Mouse (Mus musculus) c-Kit-positive CD71-positive TER-119-negative erythroid progenitor cells, embryonic 14.5 days (primary cell): ENCODE results near the gene Grin2b.
"Not testable (repeated sequence)": the region's sequence is repeated elsewhere in the genome, so short reads cannot be mapped to it uniquely, and the experiment has no call there.

ENCODE experiments used
- DNase-seq: peaks from one replicate; pipeline ENCODE4 v3.0.0-alpha.2; 2013; ENCODE audit warnings: low read depth

Grin2b gene

DNA sequence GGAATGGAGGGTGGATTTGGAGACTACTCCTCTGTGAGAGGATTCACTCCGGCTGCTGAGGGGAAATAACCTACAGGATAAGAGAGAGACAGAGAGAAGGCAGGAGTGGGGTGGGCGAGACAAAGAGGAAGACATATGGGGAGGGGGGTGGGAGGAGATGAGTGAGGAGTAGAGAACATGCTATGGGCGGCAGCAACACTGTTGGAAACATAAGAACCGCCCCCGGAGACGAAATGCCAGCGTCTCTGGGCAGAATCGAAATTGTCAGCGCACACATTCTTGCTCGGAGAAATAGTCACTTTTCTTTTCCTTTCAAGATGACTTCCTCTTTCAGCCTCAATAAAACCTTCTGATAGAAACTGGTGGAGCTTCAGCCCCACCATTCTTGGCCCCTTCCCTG, 274.1 kb downstream of the Grin2b start:
- DNase-seq: no peak

DNA sequence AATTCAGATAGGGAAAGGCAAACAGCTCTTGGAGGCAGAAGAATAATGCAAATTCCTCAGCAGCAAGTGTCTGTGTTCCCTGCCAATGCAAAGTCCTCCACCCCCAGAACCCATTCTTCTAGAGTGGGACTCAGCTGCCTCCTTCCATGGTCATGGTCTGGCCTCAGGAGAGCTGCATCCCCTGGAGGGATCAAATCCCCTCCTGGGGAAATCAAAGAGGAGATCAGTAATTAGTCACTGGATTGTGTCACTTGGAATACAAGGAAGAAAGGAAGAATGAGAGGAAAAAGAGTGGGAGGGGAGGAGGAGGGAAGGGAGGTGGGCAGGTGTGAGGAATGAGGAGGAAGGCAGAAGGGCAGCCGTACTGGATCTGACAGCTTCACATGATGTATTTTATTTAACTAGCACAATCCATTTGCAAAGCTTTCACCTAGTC, 278.5 kb downstream of the Grin2b start:
- DNase-seq: no peak

DNA sequence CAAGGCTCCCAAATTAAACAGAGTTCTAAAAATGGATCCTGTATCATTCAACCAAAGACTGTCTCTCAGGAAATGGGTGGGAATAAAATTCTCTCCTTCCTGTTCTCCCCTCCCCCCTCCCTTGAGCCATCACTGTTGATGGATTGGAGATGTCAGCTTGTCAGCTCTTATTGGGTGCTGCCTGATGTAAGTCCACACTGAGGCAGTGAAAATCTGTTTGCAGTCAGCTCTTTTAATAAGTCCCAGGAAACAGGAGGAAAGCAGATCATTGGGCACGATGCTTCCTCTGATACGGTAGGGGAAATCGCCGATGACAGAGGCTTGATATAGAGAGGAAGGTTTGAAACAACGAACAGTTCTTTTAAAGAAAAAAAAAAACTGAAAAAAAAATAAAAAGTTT, 290.7 kb downstream of the Grin2b start:
- no peak for DNase-seq

- no peak for DNase-seq
Observed at GRCm38 (mm10) chr6:135876163-135876726, 297.1 kb downstream of the Grin2b start.

DNA sequence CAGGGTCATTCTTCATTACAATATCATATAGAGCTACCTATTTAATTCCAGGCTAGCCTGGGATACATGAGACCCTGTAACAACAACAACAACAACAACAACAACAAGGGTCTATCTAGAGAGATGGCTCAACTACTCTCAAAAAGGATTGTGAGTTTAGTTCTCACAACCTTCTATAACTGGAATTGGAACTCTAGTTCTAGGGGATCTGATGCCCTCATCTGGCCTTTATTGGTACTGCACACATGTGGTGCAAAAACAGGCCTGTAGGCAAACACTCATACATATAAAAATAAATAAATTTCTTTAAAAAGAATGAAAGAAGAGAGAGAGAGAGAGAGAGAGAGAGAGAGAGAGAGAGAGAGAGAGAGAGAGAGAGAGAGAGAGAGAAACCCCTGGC, 298.7 kb downstream of the Grin2b start:
- DNase-seq: no peak

DNA sequence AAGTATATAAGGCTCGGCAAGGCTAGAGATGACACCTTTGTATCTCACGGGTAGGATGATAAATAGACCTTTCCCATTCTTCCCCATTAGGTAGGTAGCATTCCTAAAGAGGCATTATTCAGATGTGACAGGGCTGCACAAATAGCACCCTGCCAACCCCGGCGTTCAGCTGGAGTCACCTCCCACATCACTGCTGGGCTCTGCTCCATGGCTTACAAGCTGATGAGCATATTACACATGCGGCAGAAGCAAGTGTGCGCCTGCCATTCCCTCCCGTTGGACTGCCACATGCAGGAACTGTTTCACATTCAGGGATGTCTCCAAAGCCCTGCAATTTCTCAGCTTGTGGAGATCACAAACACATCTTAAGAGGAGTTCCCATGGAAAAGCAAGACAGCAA, 307.5 kb downstream of the Grin2b start:
- DNase-seq: no peak

GRCm38 (mm10) chr6:135863965-135864364, 309.3 kb downstream of the Grin2b start:
- no peak for DNase-seq

DNA sequence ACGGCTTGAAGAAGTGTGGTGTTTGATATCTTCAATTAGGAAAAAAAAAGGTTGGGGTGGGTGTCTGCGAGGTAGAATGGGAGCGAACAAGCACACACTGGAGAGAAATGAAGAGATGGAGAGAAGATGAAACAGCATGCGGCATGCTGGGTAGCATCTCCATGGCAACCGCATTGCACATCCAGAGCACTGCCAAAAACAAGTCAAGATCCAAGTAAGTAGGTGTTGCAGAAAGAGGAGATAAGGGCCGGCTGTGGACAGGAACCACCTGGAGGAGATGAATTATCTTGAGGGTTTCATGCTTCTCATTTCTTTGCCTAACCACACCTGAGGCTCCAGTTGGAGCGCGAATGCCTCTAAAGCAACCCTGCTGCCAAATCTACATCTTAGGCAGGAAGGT, 313.8 kb downstream of the Grin2b start:
- DNase-seq: no peak

- no peak for DNase-seq
Observed at GRCm38 (mm10) chr6:135854173-135854591, 319.1 kb downstream of the Grin2b start.

DNA sequence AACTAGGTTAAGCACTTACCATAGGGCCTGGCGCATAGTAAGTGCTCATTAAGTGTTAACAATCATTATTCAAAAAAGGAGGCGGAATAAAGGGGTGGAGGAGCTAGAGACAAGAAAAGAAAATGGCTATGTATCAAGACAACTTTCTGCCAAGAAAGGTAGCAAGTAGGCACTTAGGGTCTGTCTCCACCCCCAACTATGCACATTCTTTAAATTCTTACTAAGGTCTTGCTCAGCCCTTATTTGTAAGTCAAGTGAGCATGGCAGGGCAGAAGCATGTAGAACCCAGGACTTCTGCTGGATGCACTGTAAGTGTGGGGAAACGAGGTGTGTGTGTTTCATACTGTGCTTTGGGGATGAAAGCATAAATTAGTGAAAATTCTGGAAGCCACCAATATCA, 329.6 kb downstream of the Grin2b start:
- DNase-seq: no peak

GRCm38 (mm10) chr6:135836353-135836752, 337.0 kb downstream of the Grin2b start:
- DNase-seq: no peak

GRCm38 (mm10) chr6:135833542-135833941, 339.8 kb downstream of the Grin2b start:
- no peak for DNase-seq

GRCm38 (mm10) chr6:135832041-135832440, 341.3 kb downstream of the Grin2b start:
- no peak for DNase-seq

GRCm38 (mm10) chr6:135831032-135831431, 342.3 kb downstream of the Grin2b start:
- DNase-seq: no peak

GRCm38 (mm10) chr6:135829458-135829857, 343.9 kb downstream of the Grin2b start:
- DNase-seq: no peak

DNA sequence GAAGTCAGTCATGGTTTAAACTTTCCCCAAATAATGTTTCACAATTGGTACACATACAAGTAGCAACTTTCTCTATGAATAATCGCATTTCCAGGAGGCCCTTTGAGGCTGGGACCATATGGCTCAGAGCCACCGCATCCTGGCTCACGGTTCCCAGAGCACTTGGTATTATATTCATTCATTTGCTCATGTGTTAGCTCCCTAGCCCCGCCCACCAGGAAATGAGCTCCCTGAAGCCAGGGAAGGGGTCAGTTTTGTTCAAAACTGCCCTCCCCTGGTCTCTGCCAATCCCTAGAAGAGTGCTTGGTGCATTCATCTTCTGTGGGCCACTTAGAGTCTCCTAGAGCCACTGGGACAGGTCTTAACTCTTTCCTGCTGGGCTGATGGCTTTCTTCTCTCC, 344.3 kb downstream of the Grin2b start:
- no peak for DNase-seq

DNA sequence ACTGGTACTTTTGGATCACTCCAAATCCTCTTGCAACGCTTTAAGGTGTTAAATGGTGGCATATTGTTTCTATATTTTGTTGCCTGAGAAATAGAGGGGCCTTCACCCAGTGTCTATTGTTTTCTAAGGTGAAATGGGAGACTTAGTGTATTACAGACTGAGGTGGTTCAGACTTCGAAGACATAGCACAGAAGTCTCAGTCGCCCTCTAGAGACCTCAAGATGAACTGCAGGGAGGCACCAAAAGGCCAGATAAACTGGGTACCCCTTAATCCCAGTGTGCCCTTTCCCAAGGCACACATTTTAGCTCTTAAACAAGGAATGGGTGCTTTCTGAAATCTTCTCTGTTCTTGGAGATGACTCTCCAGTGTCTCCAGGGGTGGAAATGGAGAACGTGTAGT, 345.4 kb downstream of the Grin2b start:
- DNase-seq: no peak

DNA sequence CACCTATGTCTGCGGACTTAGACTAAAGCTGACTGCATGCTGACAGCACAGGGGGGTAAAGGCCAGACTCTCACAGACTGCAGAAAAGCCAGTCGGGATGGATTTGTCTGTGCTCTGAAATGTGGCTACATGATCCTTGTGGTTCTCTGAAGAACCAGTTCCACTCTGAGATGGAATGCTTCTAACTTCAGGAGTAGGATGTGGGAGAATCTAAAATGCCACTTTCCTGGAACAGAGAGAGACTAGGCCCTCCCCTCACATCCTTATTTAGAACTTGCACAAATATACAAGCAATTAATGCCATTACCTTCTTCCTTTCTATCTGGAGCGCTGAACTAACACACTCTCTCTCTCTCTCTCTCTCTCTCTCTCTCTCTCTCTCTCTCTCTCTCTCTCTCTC, 346.0 kb downstream of the Grin2b start:
- DNase-seq: no peak

GRCm38 (mm10) chr6:135826776-135827175, 346.5 kb downstream of the Grin2b start:
- not testable (repeated sequence) for DNase-seq

DNA sequence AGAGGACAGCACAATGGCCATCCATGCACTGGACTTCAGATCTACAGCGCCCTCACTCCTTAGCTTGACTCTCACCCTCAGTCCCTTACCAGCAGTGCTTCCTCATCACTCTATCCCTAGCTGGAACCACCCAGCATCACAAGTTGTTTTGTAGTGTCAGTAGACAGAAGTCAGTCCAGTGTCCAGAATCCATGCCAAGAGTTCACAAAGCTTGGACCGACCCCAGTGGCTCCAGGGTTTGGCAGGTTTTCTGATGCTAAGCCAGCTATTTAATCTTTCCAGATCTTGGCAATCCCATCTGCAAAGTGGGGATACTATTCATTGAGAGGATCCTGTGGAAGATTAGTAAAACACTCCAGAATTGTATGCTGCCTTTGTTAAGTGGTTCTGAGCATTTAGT, 355.9 kb downstream of the Grin2b start:
- DNase-seq: no peak

- no peak for DNase-seq
Observed at GRCm38 (mm10) chr6:135813755-135814154, 359.6 kb downstream of the Grin2b start.

DNA sequence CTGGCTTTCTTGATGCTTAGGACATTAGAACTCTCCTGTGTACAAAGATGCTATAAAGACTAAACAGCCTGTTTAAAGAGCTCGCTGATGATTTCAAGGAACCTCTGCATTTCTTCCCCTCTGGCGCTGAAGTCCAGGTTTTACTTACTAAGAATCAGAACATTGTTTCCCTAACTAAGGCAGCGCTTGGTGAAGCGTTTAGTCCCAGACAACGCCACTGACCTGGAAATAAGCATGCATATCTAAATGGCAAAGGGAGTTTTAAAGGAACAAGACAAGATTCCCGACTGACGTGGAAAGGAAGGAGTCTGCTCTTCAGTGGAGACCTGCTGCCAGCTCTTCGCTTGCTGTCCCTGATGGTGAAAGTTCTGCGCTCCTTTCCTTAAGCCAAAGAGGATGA, 367.9 kb downstream of the Grin2b start:
- no peak for DNase-seq

- DNase-seq: no peak
Observed at GRCm38 (mm10) chr6:135799949-135800348, 373.4 kb downstream of the Grin2b start.

DNA sequence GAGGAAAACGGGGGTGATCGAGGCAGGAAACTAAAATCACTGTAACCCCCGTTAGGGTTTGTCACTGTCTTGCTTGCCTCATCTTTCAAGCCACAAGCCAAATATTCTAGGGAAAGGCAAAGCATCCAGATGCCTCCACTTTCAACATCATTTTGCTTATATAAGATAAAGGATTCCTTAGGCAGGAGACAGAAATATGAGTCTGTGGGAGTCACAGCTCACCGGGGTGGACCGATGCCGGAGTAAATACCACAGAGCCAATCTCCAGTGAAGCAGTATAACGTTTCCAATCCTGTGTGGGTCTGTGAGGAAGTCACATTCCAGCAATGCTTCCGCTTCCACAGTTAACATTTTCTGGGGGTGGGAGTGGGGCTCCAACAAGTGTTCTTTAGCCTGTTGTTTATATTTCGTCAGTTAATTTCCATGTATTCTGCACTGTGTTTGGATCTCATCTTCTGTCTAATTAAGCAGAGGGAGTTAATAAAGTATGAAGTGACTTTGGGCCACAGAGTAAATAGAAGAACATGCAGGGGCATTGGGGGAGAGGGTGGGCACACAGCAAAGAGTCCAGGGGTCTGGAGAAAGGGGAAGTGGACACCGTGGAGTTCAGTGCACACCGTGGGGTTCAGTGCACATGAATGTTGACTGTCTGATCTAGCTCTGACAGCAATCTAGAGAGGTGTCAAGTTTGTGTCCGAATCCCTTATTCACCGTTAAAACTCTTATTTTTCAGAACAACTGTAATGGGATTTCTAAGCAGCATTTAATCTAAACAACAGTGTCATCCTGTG, 374.9 kb downstream of the Grin2b start:
- DNase-seq: no peak
